Mouse (Mus musculus) fibroblast of lung, adult 2 months (primary cell): ENCODE measurements around the gene Pla2g15.

Experiments used
- DNase-seq: peaks from one replicate; pipeline ENCODE4 v3.0.0-alpha.2; 2011; ENCODE audit warnings: low read depth

Pla2g15 gene

DNA sequence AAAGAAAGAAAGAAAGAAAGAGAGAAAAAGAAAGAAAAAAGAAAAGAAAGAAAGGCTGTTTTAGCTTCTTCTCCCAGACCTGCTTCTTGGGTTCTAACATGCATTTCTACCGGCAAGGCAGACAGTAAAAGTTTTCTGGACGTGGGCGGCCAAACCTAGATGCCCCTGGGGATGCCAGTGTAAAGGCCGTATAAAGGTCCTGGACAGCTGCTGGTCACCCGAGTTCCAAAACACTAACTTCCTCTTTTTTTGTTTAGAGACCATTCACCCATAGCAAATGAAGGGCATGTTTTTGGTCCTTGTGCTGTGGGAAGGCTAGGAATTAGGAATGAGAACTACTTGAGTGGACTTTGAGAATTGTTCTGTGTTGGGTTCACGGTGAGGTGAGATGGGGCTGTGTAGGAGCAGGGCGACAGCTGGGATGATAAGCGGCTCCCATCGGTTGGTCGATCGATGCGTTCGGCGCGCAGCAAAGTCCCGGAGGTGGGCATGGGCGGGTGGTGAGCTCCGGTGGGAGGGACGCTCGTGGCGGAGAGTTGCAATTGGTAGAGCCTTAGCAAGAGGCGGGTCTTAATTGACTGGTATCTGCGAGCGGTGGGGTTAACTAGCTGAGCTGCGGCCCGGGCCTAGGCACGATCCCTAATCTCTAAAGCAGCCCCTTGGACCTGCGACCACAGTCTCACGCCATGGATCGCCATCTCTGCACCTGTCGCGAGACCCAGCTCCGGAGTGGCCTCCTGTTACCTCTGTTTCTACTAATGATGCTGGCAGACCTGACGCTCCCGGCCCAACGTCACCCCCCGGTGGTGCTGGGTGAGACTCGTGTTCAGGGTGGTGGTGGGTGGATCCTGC is at the start of gene Pla2g15:
Gene Pla2g15, plus strand, starts transcription at position 599 of the 852 bp plus-strand sequence.
- DNase-seq = peak; percentile 80

DNA sequence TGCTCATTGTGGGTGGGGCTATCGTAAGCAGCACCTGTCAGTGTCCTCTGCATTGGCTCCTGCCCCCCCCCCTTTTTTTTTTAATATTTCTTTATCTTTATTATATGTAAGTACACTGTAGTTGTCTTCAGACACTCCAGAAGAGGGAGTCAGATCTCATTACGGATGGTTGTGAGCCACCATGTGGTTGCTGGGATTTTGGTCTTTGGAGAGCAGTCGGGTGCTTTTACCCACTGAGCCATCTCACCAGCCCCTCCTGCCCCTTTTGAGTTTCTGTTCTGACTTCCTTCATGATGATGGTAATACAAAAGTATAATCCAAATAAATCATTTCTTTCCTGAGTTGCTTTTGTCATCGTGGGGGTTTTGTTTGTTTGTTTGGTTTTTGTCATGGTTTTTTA is 47.9 kb upstream of the Pla2g15 start:
- no peak for DNase-seq

DNA sequence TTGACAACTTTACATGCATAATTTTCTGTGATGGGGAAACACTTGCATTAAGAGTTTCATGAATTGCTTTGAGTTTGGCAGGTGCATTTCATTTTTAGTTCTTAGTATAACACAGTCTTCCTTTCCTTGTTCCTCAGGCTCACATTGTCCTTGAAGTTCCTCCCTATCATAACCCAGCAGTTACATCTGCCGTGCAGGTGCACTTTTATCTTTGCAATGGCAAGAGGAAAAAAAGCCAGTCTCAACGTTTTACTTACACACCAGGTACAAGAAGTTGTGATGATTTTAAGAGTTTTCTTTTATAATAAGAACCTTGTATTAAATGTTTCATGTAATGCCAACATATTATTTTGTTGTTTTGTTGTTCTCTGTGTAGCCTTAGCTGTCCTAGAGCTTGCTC is 46.3 kb upstream of the Pla2g15 start:
- no peak for DNase-seq

DNA sequence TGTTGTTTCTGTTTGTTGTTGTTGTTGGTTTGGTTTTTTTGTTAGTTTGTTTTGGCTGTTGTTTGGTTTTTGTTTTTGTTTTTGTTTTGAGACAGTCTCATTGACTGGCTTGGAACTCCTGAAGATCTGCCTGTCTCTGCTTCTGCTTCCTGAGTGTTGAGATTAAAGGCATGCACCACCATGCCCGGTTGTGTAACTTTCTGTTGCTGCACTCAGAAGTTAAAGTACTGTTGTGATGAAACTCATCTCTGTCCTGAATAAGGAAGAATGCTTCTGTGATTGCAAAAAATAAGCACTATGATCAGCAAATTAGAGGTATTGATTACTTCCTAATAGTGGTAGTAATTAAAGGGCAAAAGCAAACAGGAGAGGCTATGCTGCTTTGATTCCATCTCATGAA is 44.0 kb upstream of the Pla2g15 start:
- no peak for DNase-seq

DNA sequence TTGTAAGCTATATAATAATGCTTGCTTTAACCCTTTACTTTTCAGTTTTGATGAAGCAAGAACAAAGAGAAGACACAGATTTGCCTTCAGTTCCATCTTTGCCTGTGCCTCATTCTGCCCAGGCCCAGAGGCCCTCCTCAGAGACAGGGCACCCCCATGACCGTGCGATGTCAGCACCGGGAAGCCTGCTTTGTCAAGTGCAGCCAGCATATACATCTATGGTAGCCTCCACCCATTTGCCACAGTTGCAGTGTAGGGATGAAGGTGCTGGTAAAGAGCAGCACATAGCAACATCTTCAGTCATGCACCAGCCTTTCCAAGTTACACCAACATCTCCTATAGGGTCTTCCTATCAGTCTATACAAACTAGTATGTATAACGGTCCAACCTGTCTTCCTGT is 42.1 kb upstream of the Pla2g15 start:
- no peak for DNase-seq

DNA sequence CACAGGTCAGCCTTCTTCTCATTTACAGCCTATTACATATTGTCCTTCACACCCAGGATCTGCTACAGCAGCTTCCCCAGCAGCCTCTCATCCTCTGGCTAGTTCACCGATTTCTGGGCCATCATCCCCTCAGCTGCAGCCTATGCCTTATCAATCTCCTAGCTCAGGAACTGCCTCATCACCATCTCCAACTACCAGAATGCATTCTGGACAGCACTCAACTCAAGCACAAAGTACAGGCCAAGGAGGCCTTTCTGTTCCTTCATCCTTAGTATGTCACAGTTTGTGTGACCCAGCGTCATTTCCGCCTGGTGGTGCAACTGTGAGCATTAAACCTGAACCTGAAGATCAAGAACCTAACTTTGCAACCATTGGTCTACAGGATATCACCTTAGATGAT is 41.5 kb upstream of the Pla2g15 start:
- DNase-seq = no peak

DNA sequence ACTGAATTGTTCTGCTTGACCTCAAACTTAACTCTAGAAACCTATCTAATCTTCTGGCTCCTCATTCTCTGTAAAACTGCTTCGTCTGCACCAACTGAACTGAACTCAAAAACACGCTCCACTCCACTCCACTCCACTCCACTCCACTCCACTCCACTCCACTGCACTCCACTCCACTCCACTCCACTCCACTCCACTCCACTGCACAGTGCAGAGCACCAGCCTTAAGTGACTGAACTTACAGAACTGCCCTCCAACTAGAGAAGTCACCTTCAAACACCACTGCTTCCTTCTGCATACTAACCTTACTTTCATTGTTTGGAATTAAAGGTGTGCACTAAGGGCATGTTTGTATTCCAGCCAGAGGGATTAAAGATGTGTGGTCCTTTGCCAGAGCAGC is 38.2 kb upstream of the Pla2g15 start:
- DNase-seq = no peak

DNA sequence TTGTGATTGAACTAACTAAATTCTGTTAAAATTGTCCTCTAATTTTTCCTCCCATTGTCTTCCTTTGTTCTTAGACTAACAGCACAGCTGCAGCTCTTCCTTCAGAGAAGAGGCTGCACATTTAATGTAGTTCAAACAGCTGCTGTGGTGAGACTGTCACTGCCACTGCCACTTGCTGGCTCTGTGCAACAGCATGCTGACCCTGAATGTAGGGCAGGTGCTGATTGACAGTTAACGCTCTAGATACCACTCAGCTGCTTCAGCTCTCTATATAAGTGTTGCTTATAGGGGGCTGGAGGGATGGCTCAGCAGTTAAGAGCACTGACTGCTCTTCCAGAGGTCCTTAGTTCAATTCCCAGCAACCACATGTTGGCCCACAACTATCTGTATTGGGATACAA is 37.7 kb upstream of the Pla2g15 start:
- DNase-seq = no peak

DNA sequence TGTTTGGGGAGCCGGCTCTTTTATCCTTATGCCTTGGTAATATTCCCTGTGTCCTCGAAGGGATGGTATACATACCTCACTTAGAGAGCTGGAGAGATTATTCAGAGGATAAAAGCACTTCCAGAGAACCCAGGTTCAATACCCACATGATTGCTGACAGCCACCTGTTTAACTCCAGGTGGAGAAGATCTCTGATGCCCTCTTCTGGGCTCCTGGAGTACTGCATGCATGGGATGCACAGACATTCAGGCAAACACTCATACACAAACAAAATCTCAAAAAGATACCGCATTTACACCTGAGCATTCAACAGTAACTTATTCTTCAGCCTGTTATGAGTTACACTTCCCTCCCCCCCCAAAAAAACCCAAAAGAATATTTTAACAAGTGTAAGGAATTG is 34.3 kb upstream of the Pla2g15 start:
- DNase-seq = no peak

DNA sequence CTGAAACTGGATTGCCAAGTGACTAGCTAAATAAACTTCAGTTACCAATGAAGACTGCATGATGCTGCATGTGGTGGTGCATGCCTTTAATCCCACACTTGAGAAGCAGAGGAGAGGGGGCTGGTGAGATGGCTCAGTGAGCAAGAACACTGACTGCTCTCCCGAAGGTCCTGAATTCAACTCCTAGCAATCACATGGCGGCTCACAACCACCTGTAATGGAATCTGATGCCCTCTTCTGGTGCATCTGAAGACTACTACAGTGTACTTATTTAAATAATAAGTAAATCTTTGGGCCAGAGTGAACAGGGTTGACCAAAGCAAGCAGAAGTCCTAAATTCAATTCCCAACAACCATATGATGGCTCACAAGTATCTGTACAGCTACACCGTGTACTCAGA is 26.8 kb upstream of the Pla2g15 start:
- no peak for DNase-seq

DNA sequence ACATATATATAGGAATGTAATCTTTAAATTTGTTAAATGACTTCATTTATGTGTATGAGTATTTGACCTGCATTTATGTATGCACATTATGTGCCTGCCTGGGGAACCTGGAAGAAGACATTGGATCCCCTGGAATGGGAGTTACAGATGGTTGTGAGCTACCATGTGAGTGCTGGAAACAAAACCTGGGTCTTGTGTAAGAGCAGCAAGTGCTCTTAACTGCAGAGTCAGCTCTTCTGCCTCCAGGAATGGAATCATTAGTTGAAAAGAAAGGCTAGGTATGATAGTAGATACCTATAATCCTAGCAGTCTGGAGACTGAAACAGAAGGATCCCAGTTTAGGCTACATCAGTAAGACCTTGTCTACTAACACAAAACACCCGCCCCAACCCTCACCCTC is 24.1 kb upstream of the Pla2g15 start:
- DNase-seq = no peak

DNA sequence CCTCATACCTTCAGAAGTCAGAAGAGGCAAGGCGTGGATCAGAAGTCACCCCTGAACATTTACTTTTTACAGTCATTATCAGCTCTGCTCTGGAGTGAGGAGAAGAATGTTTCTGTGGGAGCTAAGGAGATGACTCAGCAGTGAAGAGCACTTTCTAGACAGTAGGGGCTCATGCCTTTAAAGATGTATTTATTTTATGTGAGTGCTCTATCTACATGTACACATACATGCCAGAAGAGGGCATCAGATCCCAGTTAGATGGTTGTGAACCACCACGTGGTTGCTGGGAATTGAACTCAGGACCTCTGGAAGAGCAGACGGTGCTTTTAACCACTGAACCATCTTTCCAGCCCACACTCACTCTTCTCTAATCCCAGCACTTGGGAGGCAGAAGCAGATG is 23.1 kb upstream of the Pla2g15 start:
- DNase-seq = no peak

DNA sequence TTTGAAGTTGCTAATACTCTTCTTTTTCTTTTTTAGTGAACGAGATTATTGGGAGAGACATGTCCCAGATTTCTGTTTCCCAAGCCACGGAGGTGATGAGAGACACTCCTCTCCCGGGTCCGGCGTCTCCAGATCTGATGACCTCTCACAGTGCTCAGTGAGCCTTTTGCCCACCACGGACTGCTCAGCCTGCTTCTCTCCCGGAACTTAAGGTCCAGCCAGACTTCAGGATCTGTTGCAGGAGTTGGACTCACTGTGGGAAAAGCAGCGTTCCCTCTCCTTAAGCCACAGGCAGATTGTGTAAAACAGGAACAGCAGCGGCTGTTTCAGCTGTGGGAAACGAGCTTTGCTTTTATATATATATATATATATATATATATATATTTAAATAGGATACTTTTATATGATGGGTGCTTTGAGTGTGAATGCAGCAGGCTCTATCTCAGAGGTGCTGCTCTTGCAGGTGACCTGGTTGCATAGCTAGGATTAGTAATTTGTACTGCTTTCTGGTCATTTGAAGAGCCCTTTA is 22.3 kb upstream of the Pla2g15 start:
- DNase-seq = no peak

DNA sequence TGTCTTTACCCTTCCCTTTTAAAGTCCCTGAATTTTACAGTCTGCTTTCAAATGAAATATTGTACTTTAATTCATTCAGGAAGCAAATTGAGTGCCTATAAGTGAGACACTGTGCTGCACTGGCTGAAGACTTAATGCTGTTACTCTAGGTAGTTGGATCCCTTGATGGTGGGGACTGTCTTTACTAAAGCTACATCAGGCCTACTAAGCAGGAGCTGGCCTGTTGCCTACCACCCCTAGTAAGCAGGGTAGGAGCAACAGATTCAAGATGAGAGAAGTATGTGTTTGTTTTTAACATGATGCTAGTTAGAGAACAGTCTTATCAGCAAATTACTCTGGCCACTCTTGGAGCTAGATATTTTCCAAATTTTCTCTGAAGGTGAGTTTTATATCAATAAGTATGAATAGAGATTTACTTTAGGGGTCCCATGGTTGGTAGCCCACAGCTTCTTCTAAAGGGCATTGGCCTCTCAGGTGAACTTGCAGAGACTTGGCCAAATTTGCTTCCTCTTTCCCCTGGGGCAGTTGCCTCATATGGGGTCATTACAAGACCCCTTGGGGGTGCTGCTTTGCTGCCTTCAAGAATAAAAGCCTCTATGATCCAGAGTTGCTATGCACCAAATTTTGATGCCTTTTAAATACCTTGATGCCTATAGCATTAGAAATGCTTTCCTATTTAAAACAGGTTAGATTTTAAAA is 20.8 kb upstream of the Pla2g15 start:
- DNase-seq = no peak

DNA sequence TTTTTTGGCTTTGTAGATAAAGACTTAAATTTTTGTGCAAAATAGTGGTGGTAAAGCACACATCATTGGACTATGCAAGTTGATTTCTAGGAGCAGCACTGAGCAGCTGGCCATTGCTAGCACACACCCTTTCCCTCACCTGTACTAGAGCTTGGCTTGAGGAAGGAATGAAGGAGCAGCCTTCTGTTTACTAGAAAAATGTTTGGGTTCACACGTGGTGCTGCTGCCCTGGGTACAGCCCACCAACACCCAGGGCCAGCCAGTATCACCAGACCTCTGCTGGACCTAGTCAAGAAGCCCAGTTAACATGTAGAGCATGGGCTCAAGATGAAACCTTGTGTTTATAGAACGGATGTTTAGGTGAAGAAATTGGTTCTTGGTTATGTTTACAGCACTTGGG is 20.2 kb upstream of the Pla2g15 start:
- no peak for DNase-seq

DNA sequence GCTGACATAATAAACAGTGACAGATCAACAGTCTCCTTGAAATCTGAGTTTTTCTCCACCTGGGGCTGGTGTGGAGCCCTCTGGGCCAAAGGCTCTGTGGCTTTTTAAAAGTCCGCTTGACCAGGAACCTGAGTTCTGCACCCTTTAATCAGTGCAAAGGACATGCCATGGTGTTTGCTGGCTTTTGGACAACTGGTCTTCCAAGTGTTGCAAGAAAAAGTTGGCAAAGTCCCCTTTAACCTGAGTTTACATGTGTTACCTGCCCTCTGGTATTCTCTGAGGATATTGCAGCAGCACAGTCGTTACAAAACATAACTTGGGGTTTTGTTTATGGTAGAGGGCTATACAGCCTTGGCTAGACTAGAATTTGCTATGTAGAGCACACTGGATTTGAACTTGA is 19.7 kb upstream of the Pla2g15 start:
- no peak for DNase-seq

DNA sequence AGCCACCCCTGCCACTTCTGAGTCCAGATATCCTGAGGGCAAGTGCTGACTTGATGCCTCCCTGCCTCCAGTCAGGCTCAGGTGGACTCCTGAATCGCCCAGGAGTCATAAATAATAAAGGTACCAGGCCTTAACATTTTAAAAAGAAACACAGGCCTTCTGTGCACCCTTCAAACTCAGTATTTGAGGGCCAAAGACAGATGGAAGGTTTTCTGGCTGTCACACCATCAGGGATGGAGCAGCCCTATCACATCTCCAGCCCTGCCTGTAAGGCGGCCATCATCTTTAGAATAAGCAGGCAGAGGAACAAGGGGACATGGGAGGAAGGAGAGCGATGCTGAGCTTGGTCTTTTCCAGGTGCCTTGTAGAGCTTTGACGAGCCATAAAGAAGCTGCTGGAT is 19.2 kb upstream of the Pla2g15 start:
- DNase-seq = no peak

DNA sequence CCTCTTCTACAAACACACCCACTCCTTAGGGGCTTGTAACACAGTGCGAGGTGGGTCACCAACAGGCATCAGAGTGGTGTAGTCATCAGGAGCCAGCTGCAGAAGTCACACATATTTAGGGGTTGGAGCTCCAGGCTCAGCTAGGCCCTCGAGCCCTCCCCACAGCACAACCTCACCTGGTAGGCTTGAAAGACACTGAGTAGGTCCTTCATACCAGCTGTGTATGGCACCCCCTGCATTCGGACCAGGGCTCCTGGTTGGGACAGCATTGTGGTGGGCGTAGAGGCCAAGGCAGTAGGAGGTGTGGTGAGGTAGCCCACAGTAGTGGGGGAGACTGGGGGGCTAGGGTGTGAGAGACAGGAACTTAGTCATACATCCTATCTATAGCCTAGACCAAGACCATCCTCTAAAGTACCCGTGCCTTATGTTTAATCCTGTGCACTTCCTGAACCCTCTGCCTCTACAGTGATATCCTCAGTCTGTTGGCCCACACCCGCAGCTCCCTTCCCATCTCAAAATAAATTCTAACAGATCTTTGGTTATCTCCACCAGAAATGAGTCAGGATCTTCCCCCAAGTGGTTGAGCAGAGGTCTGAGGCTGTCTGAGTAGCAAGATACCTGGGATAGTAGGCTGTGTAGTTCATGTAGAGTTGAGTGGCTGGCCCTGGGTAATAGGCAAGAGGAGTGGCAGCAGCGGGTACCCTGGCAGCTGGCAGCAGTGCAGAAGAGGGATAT is 18.5 kb upstream of the Pla2g15 start:
- no peak for DNase-seq

DNA sequence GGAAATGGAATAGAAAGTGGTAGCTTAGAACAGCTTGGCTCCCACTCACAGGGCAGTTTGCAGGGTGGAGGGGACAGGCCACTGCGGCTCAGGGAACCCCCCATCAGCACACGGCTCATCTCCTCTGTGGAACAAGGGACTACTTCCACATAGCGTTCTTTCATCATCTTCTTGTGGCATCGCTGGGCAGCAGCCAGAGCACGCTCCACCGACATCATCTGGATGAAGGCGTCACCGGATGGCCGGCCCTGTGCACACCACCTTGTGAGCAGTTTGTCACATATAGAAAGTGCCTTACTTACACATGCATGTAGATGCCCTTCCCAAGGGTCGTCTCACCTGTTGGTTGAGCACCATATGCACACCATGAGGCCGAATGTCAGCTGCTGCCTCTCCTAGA is 17.8 kb upstream of the Pla2g15 start:
- no peak for DNase-seq

DNA sequence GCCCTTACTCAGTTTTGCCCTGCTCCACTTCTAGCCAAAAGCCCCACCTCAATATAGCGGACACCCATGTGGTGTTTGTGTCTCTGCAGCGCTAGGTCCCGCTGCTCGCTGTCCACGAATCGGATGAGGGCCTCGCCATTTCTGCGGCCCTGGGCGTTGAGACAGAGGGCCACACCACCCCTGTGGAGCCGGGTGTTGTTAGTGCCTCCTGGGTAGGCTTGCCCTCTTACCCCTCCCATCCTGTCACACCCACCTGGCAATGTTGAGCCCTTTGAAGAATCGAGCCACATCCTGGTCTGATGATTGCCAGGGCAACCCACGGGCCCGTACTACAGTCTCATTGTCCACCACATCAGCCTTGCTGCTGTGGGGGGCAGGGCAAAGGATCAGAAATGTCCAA is 16.7 kb upstream of the Pla2g15 start:
- no peak for DNase-seq

DNA sequence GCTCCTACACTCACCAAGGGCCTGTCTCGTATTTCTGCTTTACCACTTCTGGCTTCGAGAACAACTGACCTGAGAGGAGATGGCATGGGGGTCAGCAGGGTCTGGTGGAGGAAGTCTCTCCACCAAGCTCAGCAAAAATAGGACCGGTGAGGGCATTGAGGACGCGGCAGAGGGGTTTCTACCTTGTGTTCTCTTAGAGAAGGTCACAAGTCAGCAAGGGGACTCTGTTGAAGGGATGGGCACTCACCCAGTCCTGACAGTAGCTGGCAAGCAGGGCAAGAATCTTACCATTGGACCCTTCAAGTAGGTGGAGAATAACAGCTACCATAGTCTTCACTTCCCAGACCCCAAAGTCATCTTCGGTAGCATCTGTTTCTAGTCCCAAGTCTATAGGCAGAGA is 16.3 kb upstream of the Pla2g15 start:
- DNase-seq = no peak

DNA sequence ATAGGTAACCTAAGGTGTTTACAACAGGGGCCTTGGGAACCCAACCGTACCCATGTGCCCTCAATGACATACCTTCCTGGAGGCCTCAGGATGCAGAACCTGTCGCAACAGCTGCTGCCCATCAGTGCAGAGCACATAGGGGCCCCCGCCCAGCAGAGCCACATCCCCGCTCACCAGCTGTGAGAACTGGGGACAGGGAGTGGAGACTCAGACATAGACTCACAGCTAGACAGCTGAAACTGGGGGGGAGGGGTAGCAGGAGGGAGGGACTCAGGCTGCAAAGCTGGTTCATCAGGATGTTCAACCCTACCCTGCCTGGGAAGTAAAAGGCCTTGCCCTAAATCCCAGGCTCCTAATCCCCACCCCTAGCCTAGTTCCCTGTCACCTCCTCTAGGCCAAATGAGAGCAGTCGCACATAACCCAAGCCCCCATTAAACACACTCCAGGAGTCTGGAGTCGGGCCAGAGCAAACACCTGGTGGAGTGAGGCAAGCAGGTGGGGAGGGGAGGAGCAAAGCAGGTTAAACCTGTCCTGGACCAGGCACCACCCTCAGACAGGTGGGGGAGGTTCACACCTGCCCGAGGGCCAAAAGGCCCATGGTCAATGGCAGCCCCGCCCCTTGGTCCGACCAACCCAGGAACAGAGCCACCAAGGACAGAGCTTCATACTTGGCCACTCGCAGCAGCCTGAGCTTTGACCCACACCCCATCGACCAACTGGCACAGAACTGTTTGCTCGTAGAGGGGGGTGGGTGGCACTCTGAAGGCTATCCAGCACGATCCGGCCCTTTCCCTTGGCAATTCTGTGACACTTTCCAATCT is 15.2 kb upstream of the Pla2g15 start:
- no peak for DNase-seq
